Mouse (Mus musculus): Measurements from ENCODE around the gene Atg5. TPM values are rescaled to one million over a fixed set of nuclear protein-coding genes. Genes with fewer than 3 reads are reported as not detected.

Atg5 gene
- total and polyA plus RNA-seq, 2 experiments from 2014 or later: 27.7 to 50.3 TPM

- Histone ChIP-seq H3K4me1 (ENCODE audit: insufficient read depth) (no peaks in the 10 kb centered on the region), H3K36me3 (ENCODE audit: insufficient read depth) (no peaks in the 10 kb centered on the region), H3K4me3 (ENCODE audit: low read depth, low read length) (no peak overlapping the region), H3K27me3 (ENCODE audit: insufficient read depth, low read length) (no peaks in the 10 kb centered on the region), H3K27ac (ENCODE audit: low read depth, low read length) (no peak overlapping the region), H3K9me3 (ENCODE audit: low read length) (no peaks in the 10 kb centered on the region), H3K4me2 (ENCODE audit: low read depth) (no peak overlapping the region), H3K9ac (no peak overlapping the region)
- DNase-seq (no peak), ATAC-seq (no peak)
- 57% methylated on average over 6 of the region's 6 CpGs for WGBS
- no peak for TF ChIP-seq CTCF (IDR thresholded peaks at IDR 0.05; ENCODE audit: low read depth)
Measured at GRCm38 (mm10) chr10:44338571-44338970, 70.4 kb downstream of the Atg5 start.

DNA sequence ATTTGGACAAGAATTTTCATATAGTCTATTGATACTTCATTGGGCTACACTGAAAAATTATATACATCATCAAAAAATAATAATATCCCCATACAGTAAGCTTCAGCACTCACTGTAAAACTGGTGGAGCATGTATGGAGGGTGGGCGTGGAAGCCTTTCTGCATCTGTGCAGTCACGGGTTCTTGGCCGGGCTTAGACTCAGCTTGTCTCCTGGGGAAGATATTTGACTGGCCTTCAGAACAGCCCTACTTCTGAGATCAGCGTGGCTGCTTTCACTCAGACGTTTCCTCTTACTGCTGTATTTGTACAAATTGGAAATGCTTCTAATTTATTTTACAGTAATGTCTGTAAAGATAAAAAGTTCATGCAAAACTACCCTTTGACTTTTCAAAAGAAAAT, 71.2 kb downstream of the Atg5 start:
- H3K27me3 ChIP-seq (ENCODE audit: insufficient read depth, low read length): no peaks in the 10 kb centered on the region
- H3K27ac ChIP-seq (ENCODE audit: low read depth, low read length): no peak overlapping the region
- no peak for TF ChIP-seq CTCF (IDR thresholded peaks at IDR 0.05; ENCODE audit: low read depth)
- WGBS: 83% methylated on average over 5 of the region's 5 CpGs
- H3K9ac ChIP-seq: no peak overlapping the region
- no peak for DNase-seq
- H3K4me2 ChIP-seq (ENCODE audit: low read depth): no peak overlapping the region
- no peaks in the 10 kb centered on the region for H3K9me3 ChIP-seq (ENCODE audit: low read length)
- H3K4me3 ChIP-seq (ENCODE audit: low read depth, low read length): no peak overlapping the region
- no peaks in the 10 kb centered on the region for H3K36me3 ChIP-seq (ENCODE audit: insufficient read depth)
- ATAC-seq: no peak
- H3K4me1 ChIP-seq (ENCODE audit: insufficient read depth): no peaks in the 10 kb centered on the region

DNA sequence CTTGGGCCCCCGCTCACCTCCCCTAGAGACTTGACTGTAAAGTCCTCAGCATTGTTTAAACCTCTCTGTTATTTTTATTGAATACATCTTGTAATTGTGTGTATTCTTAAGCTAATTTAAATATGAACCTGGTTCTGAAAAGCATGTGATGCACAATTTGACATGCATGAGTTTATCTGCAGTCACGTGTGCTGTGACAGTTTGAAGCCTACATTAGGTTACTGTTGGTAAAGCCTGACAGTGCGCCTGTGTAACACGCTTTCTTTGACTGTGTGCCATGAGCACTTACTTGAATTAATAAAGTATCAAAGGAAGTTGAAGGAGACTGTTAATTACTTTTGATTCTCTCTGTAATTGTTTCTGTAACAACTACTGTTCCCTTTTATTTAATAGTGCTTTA, 72.8 kb downstream of the Atg5 start:
- Histone ChIP-seq H3K4me2 (ENCODE audit: low read depth) (no peak overlapping the region), H3K9ac (no peak overlapping the region), H3K27ac (ENCODE audit: low read depth, low read length) (no peak overlapping the region), H3K4me1 (ENCODE audit: insufficient read depth) (no peaks in the 10 kb centered on the region), H3K27me3 (ENCODE audit: insufficient read depth, low read length) (no peaks in the 10 kb centered on the region), H3K4me3 (ENCODE audit: low read depth, low read length) (no peak overlapping the region), H3K9me3 (ENCODE audit: low read length) (no peaks in the 10 kb centered on the region), H3K36me3 (ENCODE audit: insufficient read depth) (no peaks in the 10 kb centered on the region)
- DNase-seq (no peak), ATAC-seq (peak; percentile 85; the same call in 1 of the 2 replicates)
- 45% methylated on average over 4 of the region's 4 CpGs for WGBS
- no peak for TF ChIP-seq CTCF (IDR thresholded peaks at IDR 0.05; ENCODE audit: low read depth)

DNA sequence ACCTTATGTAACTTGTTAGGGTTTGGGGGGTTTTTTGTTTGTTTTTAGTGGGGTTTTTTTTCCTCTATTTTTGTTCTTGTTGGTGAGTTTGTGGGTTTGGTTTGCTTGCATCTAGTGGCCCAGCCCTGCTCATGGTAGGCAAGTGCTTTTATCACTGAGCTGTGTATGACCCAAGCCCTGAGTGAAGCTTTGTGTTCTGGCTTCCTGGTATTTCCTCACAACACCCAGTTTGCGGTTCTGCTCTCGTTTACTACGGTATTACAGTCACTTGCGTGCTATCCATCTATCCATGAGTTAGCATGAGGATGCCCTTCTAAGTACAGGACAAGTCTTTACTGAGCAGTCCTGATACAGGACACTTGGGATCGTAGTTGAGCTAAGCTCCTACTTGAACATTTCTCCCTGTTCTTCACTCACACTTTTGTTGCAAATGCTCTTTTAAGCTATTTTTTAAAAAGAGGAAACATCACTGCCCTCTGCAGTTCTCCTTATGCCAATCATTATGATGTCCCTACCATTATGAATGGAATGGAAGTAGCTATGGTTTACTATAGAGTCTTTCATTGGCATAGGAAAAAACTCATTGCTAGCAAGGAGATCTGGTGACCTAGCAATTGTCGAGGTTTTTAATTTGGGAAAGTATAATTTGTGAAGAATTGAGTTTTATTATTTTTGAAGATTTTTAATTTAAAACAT, 73.8 kb downstream of the Atg5 start:
- DNase-seq: no peak
- H3K27ac ChIP-seq (ENCODE audit: low read depth, low read length): no peak overlapping the region
- H3K9ac ChIP-seq: no peak overlapping the region
- 92% methylated on average over 6 of the region's 6 CpGs for WGBS
- ATAC-seq: no peak
- H3K9me3 ChIP-seq (ENCODE audit: low read length): no peaks in the 10 kb centered on the region
- no peaks in the 10 kb centered on the region for H3K4me1 ChIP-seq (ENCODE audit: insufficient read depth)
- no peaks in the 10 kb centered on the region for H3K36me3 ChIP-seq (ENCODE audit: insufficient read depth)
- no peak for TF ChIP-seq CTCF (IDR thresholded peaks at IDR 0.05; ENCODE audit: low read depth)
- no peaks in the 10 kb centered on the region for H3K27me3 ChIP-seq (ENCODE audit: insufficient read depth, low read length)
- H3K4me2 ChIP-seq (ENCODE audit: low read depth): no peak overlapping the region
- H3K4me3 ChIP-seq (ENCODE audit: low read depth, low read length): no peak overlapping the region

DNA sequence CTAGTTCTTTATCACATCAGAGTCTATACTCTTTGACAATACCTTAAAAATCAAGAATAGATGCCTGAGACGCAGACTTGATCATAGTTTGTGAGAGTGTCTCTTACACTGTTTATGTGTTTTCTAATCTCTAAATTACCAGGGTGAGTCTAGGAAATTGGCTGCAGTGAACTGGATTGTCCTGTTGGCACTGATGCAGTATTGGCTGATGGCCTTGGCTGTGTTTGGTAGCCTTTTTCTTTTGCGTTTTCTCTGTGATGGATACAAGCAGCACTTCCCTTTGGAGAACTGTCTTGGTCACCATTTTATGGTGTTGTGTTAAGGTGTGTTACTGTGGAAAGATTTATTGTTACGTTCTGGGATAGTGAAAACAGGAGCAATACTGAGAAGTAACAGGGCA, 75.2 kb downstream of the Atg5 start:
- no peak for ATAC-seq
- Histone ChIP-seq H3K4me1 (ENCODE audit: insufficient read depth) (no peaks in the 10 kb centered on the region), H3K4me3 (ENCODE audit: low read depth, low read length) (no peak overlapping the region), H3K27me3 (ENCODE audit: insufficient read depth, low read length) (no peaks in the 10 kb centered on the region), H3K9me3 (ENCODE audit: low read length) (no peaks in the 10 kb centered on the region), H3K9ac (no peak overlapping the region), H3K36me3 (ENCODE audit: insufficient read depth) (no peaks in the 10 kb centered on the region), H3K27ac (ENCODE audit: low read depth, low read length) (no peak overlapping the region), H3K4me2 (ENCODE audit: low read depth) (no peak overlapping the region)
- DNase-seq: no peak
- TF ChIP-seq CTCF (IDR thresholded peaks at IDR 0.05; ENCODE audit: low read depth): no peak
- WGBS: 85% methylated on average over 3 of the region's 3 CpGs

DNA sequence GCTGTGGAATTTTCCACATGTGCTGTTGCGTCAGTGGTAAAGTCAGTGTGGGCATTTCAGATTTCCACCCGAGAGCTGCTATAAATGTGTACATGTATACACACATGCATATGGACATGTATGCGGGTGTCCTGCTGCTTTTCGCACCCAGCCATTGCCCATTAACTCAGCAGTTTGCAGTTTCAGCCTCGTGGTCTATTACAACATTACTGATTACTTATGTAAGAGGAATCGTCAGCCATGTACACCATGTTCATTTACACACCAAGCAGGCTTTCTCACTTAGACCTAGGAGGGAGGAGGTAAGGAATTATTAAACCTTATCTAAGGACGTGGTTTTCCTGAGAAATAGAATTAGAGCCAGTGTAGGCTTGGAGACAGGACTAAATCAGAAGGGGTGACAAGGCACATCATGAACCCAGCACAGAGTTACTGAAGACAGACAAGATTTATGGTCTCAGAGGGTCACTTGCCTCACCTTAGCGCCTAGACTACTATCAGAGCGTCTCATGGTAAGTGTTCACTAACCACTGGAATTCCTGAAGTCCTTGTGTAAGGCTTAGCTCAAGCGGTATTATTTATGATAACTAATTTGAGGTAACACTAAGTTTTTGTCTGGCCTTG, 79.5 kb downstream of the Atg5 start:
- Histone ChIP-seq H3K4me2 (ENCODE audit: low read depth) (no peak overlapping the region), H3K9ac (no peak overlapping the region), H3K36me3 (ENCODE audit: insufficient read depth) (no peaks in the 10 kb centered on the region), H3K9me3 (ENCODE audit: low read length) (no peaks in the 10 kb centered on the region), H3K27ac (ENCODE audit: low read depth, low read length) (no peak overlapping the region), H3K4me3 (ENCODE audit: low read depth, low read length) (no peak overlapping the region), H3K4me1 (ENCODE audit: insufficient read depth) (no peaks in the 10 kb centered on the region), H3K27me3 (ENCODE audit: insufficient read depth, low read length) (no peaks in the 10 kb centered on the region)
- WGBS: 93% methylated on average over 10 of the region's 10 CpGs
- DNase-seq (no peak), ATAC-seq (no peak)
- no peak for TF ChIP-seq CTCF (IDR thresholded peaks at IDR 0.05; ENCODE audit: low read depth)

All from forebrain, postnatal 0 days (tissue).